Mouse (Mus musculus) CH12.LX (cell line): Measurements from ENCODE around the gene Ppm1k. TPM values are rescaled to one million over a fixed set of nuclear protein-coding genes. Genes with fewer than 3 reads are reported as not detected.

Experiments
- DNase-seq: peaks from one replicate; pipeline ENCODE4 v3.0.0-alpha.2; 2013; ENCODE audit errors: extremely low read depth
- H3K27ac ChIP-seq: 2 replicates; pipeline ENCODE4 v1.5.1; 2012; ENCODE audit warnings: low read depth, mild to moderate bottlenecking, control low read depth, moderate library complexity; ENCODE audit not compliant: insufficient read depth
- H3K27me3 ChIP-seq: replicated peaks from 2 replicates; pipeline ENCODE3; 2012; ENCODE audit warnings: inconsistent platforms
- H3K36me3 ChIP-seq, 2 experiments: replicated peaks in 1 of 2; 2 replicates each; pipeline versions ENCODE3 to v1.6.1; 2012; ENCODE audit warnings: inconsistent platforms in 1 of 2, low read length in 1 of 2, mild to moderate bottlenecking in 1 of 2, mixed read lengths in 1 of 2, moderate library complexity in 1 of 2; ENCODE audit not compliant: control insufficient read depth in 1 of 2, insufficient read depth in 1 of 2
- H3K4me1 ChIP-seq, 2 experiments: 2 replicates each; pipeline ENCODE4 v1.6.1; 2012; ENCODE audit warnings: inconsistent platforms in 1 of 2, moderate library complexity in 1 of 2; ENCODE audit not compliant: insufficient read depth in 2 of 2, control insufficient read depth in 1 of 2
- H3K4me2 ChIP-seq: 2 replicates; pipeline ENCODE4 v1.6.1; 2012; ENCODE audit warnings: low read depth, mild to moderate bottlenecking, control low read depth; ENCODE audit not compliant: poor library complexity, insufficient read depth, severe bottlenecking
- H3K4me3 ChIP-seq, 3 experiments: fragments of 150-350 bp in 1 of 3; sonication (generic) in 1 of 3; replicated peaks in 1 of 3; 2 replicates each; pipeline versions ENCODE3 to v1.5.1; 2011 to 2012; ENCODE audit warnings: low read depth in 2 of 3, low read length in 2 of 3, mild to moderate bottlenecking in 2 of 3, moderate library complexity in 2 of 3, control low read depth in 1 of 3, improper control_type of control experiment in 1 of 3, inconsistent platforms in 1 of 3, mixed read lengths in 1 of 3; ENCODE audit not compliant: poor library complexity in 1 of 3
- H3K79me2 ChIP-seq: replicated peaks from 2 replicates; pipeline ENCODE4 v1.6.1; 2012; ENCODE audit warnings: mild to moderate bottlenecking, moderate library complexity; ENCODE audit not compliant: control insufficient read depth, poor library complexity, insufficient read depth, severe bottlenecking; ENCODE audit errors: extremely low read depth
- H3K9ac ChIP-seq: 2 replicates; pipeline ENCODE4 v1.6.1; 2012; ENCODE audit warnings: low read depth, mild to moderate bottlenecking, control low read depth, moderate library complexity; ENCODE audit not compliant: insufficient read depth
- H3K9me3 ChIP-seq: replicated peaks from 2 replicates; pipeline ENCODE3; 2012; ENCODE audit warnings: low read length, inconsistent platforms, mixed read lengths
- CHD2 ChIP-seq: IDR thresholded peaks from 2 replicates; pipeline ENCODE4 v1.6.1; 2011; ENCODE audit warnings: low read length, improper control_type of control experiment
- E2F4 ChIP-seq: IDR thresholded peaks from 2 replicates; pipeline ENCODE4 v1.6.1; 2011; ENCODE audit warnings: low read depth, low read length, improper control_type of control experiment; ENCODE audit not compliant: insufficient replicate concordance
- ELF1 ChIP-seq: IDR thresholded peaks from 2 replicates; pipeline ENCODE4 v1.6.1; 2014; ENCODE audit warnings: low read depth, mild to moderate bottlenecking, inconsistent platforms, low read length, improper control_type of control experiment
- EP300 ChIP-seq: IDR thresholded peaks from 2 replicates; pipeline ENCODE4 v1.6.1; 2011; ENCODE audit warnings: low read length, improper control_type of control experiment
- ETS1 ChIP-seq: conservative IDR thresholded peaks from 2 replicates; pipeline ENCODE4 v1.6.1; 2012; ENCODE audit warnings: low read depth, mild to moderate bottlenecking, inconsistent platforms, low read length, improper control_type of control experiment, moderate library complexity
- HCFC1 ChIP-seq: IDR thresholded peaks from 2 replicates; pipeline ENCODE4 v1.6.1; 2012; ENCODE audit warnings: low read depth, mild to moderate bottlenecking, inconsistent platforms, low read length, improper control_type of control experiment
- IRF4 ChIP-seq: IDR thresholded peaks from 2 replicates; pipeline ENCODE4 v1.6.1; 2014; ENCODE audit warnings: low read depth, mild to moderate bottlenecking, inconsistent platforms, low read length, improper control_type of control experiment
- JUN ChIP-seq: IDR thresholded peaks from 2 replicates; pipeline ENCODE4 v1.6.1; 2011; ENCODE audit warnings: low read depth, mild to moderate bottlenecking, low read length, improper control_type of control experiment, moderate library complexity; ENCODE audit not compliant: insufficient read depth
- JUND ChIP-seq: conservative IDR thresholded peaks from 2 replicates; pipeline ENCODE4 v1.6.1; 2011; ENCODE audit warnings: low read depth, low read length, improper control_type of control experiment
- KAT2A ChIP-seq: IDR thresholded peaks from 2 replicates; pipeline ENCODE4 v1.6.1; 2012; ENCODE audit warnings: low read length, improper control_type of control experiment, inconsistent platforms; ENCODE audit not compliant: insufficient replicate concordance
- MAX ChIP-seq: IDR thresholded peaks from 2 replicates; pipeline ENCODE4 v1.6.1; 2011; ENCODE audit warnings: low read length, improper control_type of control experiment
- MEF2A ChIP-seq: IDR thresholded peaks from 2 replicates; pipeline ENCODE4 v1.6.1; 2014; ENCODE audit warnings: low read depth, mild to moderate bottlenecking, inconsistent platforms, low read length, improper control_type of control experiment, borderline replicate concordance
- MXI1 ChIP-seq: IDR thresholded peaks from 2 replicates; pipeline ENCODE4 v1.6.1; 2011; ENCODE audit warnings: mild to moderate bottlenecking, low read depth, low read length, improper control_type of control experiment
- MYC ChIP-seq: IDR thresholded peaks from 2 replicates; pipeline ENCODE4 v1.6.1; 2011; ENCODE audit warnings: low read depth, mild to moderate bottlenecking, improper control_type of control experiment, low read length
- NELFE ChIP-seq: IDR thresholded peaks from 2 replicates; pipeline ENCODE4 v1.6.1; 2011; ENCODE audit warnings: low read depth, low read length, improper control_type of control experiment
- NRF1 ChIP-seq: IDR thresholded peaks from 2 replicates; pipeline ENCODE4 v1.6.1; 2014; ENCODE audit warnings: low read depth, mild to moderate bottlenecking, inconsistent platforms, low read length, improper control_type of control experiment, moderate library complexity
- PAX5 ChIP-seq: IDR thresholded peaks from 2 replicates; pipeline ENCODE4 v1.6.1; 2012; ENCODE audit warnings: low read length, inconsistent platforms, mixed read lengths
- POLR2AphosphoS2 ChIP-seq: IDR thresholded peaks from 2 replicates; pipeline ENCODE4 v1.6.1; 2011; ENCODE audit warnings: low read depth, low read length, improper control_type of control experiment
- RAD21 ChIP-seq: IDR thresholded peaks from 2 replicates; pipeline ENCODE4 v1.6.1; 2011; ENCODE audit warnings: low read depth, mild to moderate bottlenecking, low read length, improper control_type of control experiment, moderate library complexity
- RCOR1 ChIP-seq: conservative IDR thresholded peaks from 2 replicates; pipeline ENCODE4 v1.6.1; 2012; ENCODE audit warnings: low read depth, mild to moderate bottlenecking, inconsistent platforms, low read length, improper control_type of control experiment
- SMC3 ChIP-seq: IDR thresholded peaks from 2 replicates; pipeline ENCODE4 v1.6.1; 2011; ENCODE audit warnings: low read depth, low read length, improper control_type of control experiment
- TBP ChIP-seq: conservative IDR thresholded peaks from 2 replicates; pipeline ENCODE4 v1.6.1; 2011; ENCODE audit warnings: low read depth, low read length, improper control_type of control experiment
- UBTF ChIP-seq: IDR thresholded peaks from 2 replicates; pipeline ENCODE4 v1.6.1; 2012; ENCODE audit warnings: low read depth, mild to moderate bottlenecking, inconsistent platforms, low read length, improper control_type of control experiment, moderate library complexity
- USF1 ChIP-seq: IDR thresholded peaks from 2 replicates; pipeline ENCODE4 v1.6.1; 2014; ENCODE audit warnings: low read depth, mild to moderate bottlenecking, inconsistent platforms, low read length, improper control_type of control experiment
- ZMIZ1 ChIP-seq: IDR thresholded peaks from 2 replicates; pipeline ENCODE4 v1.6.1; 2012; ENCODE audit warnings: low read depth, mild to moderate bottlenecking, inconsistent platforms, low read length, improper control_type of control experiment
- dilution Hi-C: fragments of 300-500 bp; cut with MboI; formaldehyde crosslinking; loops from 2 replicates; pipeline ENCODE4 v1.14.3; 2020; ENCODE audit warnings: low sequenced_read_pairs; ENCODE audit not compliant: extremely low pct_unique_long_range_greater_than_20kb, extremely low pct_ligation_motif_present
- in situ Hi-C: fragments of 300-500 bp; cut with MboI; formaldehyde crosslinking; loops from 3 replicates; pipeline ENCODE4 v1.14.3; 2019; ENCODE audit warnings: low sequenced_read_pairs, low pct_ligation_motif_present, low pct_unique_long_range_greater_than_20kb, mixed read lengths
- polyA plus RNA-seq: library from polyadenylated mRNA; unstranded; fragments of >175 nt; gene quantifications from 2 replicates; pipeline ENCODE4 v1.2.1, GENCODE M21; 2012; ENCODE audit warnings: low read depth; ENCODE audit not compliant: insufficient read length
- total RNA-seq, 2 experiments: library from RNA; depleted of rRNA; stranded (reverse); fragments of 300-350 nt in 1 of 2; fragments of >200 nt in 1 of 2; gene quantifications; 2 replicates each; pipeline ENCODE4 v1.2.3; 2012 to 2014

Ppm1k gene
- total and polyA plus RNA-seq, 3 experiments: 10.5 to 17.1 (median 15.1) TPM

- H3K4me3 ChIP-seq: no peak overlapping the region
- TF ChIP-seq JUN (no peak), HCFC1 (no peak), MXI1 (no peak), ETS1 (no peak), MAX (no peak), MYC (no peak), ELF1 (no peak), EP300 (no peak), RCOR1 (no peak), MEF2A (no peak), CHD2 (no peak), JUND (no peak), TBP (no peak), IRF4 (no peak), E2F4 (no peak), USF1 (no peak), POLR2AphosphoS2 (no peak)
- in situ Hi-C loops (loop anchor here (10.0 to 25.0 kb wide), 3 partner anchors 155 to 763 kb away; partner anchors contain the start of genes Vmn1r19 and Vmn1r21), dilution Hi-C loops (no loop called here)
- H3K4me2 ChIP-seq: no peak overlapping the region
- H3K9ac ChIP-seq: no peak overlapping the region
- peaks cover 2 to 3% of the 10 kb centered on the region in 2 experiments; a peak in 1 of 4 replicates for H3K4me1 ChIP-seq
- no peak overlapping the region for H3K27ac ChIP-seq
- no peak for DNase-seq
- no peaks in the 10 kb centered on the region for H3K36me3 ChIP-seq
- no peaks in the 10 kb centered on the region for H3K79me2 ChIP-seq
- no peaks in the 10 kb centered on the region for H3K9me3 ChIP-seq
- H3K27me3 ChIP-seq: no peaks in the 10 kb centered on the region
Observed at GRCm38 (mm10) chr6:57567630-57568029, 32.4 kb upstream of the Ppm1k start.

- H3K9ac ChIP-seq: no peak overlapping the region
- H3K27ac ChIP-seq: no peak overlapping the region
- in situ Hi-C loops (loop anchor here (10.0 to 25.0 kb wide), 3 partner anchors 153 to 761 kb away; partner anchors contain the start of genes Vmn1r19 and Vmn1r21), dilution Hi-C loops (no loop called here)
- no peak overlapping the region for H3K4me3 ChIP-seq
- H3K79me2 ChIP-seq: no peaks in the 10 kb centered on the region
- H3K9me3 ChIP-seq: peaks cover 6% of the 10 kb centered on the region
- DNase-seq: no peak
- peaks cover 0 to 3% of the 10 kb centered on the region in 2 experiments; a peak in 1 of 4 replicates for H3K4me1 ChIP-seq
- no peak for TF ChIP-seq ZMIZ1
- TF ChIP-seq RAD21: no peak
- TF ChIP-seq UBTF: no peak
- TF ChIP-seq USF1: no peak
- no peak for TF ChIP-seq NELFE
- TF ChIP-seq SMC3: no peak
- no peak for TF ChIP-seq NRF1
- TF ChIP-seq MXI1: no peak
- TF ChIP-seq KAT2A: no peak
- no peak for TF ChIP-seq MYC
- no peak for TF ChIP-seq PAX5
- no peak for TF ChIP-seq JUN
- no peak for TF ChIP-seq ETS1
- no peak for TF ChIP-seq ELF1
- no peak for TF ChIP-seq HCFC1
- TF ChIP-seq MEF2A: no peak
- H3K27me3 ChIP-seq: no peaks in the 10 kb centered on the region
- H3K4me2 ChIP-seq: no peak overlapping the region
- H3K36me3 ChIP-seq: no peaks in the 10 kb centered on the region
Observed at GRCm38 (mm10) chr6:57565452-57565851, 30.2 kb upstream of the Ppm1k start.
